Mouse (Mus musculus): ENCODE data around the gene Tkfc. TPM values are rescaled to one million over a fixed set of nuclear protein-coding genes. Genes with fewer than 3 reads are reported as not detected.

The Tkfc gene
- polyA plus RNA-seq, 1 experiment from 2014 or later, result 16.2 TPM

GRCm38 (mm10) chr19:10583550-10584146, 21.8 kb downstream of the Tkfc start:
- Histone ChIP-seq H3K4me3 (no peak overlapping the region), H3K9ac (no peak overlapping the region), H3K36me3 (peaks cover 5% of the 10 kb centered on the region; the same call in 1 of the 2 replicates), H3K4me1 (peaks cover 3% of the 10 kb centered on the region; the same call in 1 of the 2 replicates), H3K9me3 (no peaks in the 10 kb centered on the region), H3K4me2 (no peak overlapping the region), H3K27ac (no peak overlapping the region), H3K27me3 (no peaks in the 10 kb centered on the region)
- 54% methylated on average over 7 of the region's 7 CpGs for WGBS
- no peak for ATAC-seq (ENCODE audit: borderline replicate concordance, extremely low read depth, low FRiP score, low TSS enrichment)

DNA sequence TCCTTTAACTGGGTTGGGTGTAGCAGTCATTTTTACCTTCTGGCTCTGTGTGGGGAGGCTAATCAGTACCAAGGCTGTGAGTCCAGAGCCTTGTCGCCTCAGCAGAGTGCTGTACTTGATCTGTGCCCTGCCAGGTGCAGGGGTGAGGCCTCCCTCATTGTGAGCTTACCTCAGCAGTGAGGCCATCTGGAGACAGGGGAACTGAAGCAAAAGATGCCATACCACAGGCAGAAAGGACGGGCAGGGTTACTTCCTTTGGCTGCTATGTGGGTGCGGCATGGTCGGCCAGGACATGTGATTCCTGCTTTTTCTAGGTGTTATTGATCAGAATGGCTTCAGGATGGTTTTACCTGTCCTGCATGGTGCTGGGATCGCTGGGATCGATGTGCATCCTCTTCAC, 23.5 kb downstream of the Tkfc start:
- WGBS, result 76% methylated on average over 6 of the region's 6 CpGs
- H3K4me1 ChIP-seq, result peaks cover 8% of the 10 kb centered on the region; the same call in 1 of the 2 replicates
- H3K36me3 ChIP-seq, result no peaks in the 10 kb centered on the region
- H3K4me2 ChIP-seq, result no peak overlapping the region
- H3K9me3 ChIP-seq, result no peaks in the 10 kb centered on the region
- H3K27me3 ChIP-seq, result no peaks in the 10 kb centered on the region
- no peak for ATAC-seq (ENCODE audit: borderline replicate concordance, extremely low read depth, low FRiP score, low TSS enrichment)
- H3K9ac ChIP-seq, result no peak overlapping the region
- H3K27ac ChIP-seq, result no peak overlapping the region
- H3K4me3 ChIP-seq, result no peak overlapping the region

GRCm38 (mm10) chr19:10580761-10581160, 24.7 kb downstream of the Tkfc start:
- 72% methylated on average over 3 of the region's 3 CpGs for WGBS
- no peak for ATAC-seq (ENCODE audit: borderline replicate concordance, extremely low read depth, low FRiP score, low TSS enrichment)
- H3K27ac ChIP-seq, result no peak overlapping the region
- peaks cover 15% of the 10 kb centered on the region; the same call in 1 of the 2 replicates for H3K4me1 ChIP-seq
- H3K4me2 ChIP-seq, result no peak overlapping the region
- no peaks in the 10 kb centered on the region for H3K9me3 ChIP-seq
- H3K9ac ChIP-seq, result no peak overlapping the region
- no peaks in the 10 kb centered on the region for H3K36me3 ChIP-seq
- H3K4me3 ChIP-seq, result no peak overlapping the region
- H3K27me3 ChIP-seq, result no peaks in the 10 kb centered on the region

- no peaks in the 10 kb centered on the region for H3K27me3 ChIP-seq
- H3K27ac ChIP-seq, result no peak overlapping the region
- H3K4me1 ChIP-seq, result peaks cover 16% of the 10 kb centered on the region; the same call in 1 of the 2 replicates
- H3K4me3 ChIP-seq, result no peak overlapping the region
- no peak for ATAC-seq (ENCODE audit: borderline replicate concordance, extremely low read depth, low FRiP score, low TSS enrichment)
- peaks cover 1% of the 10 kb centered on the region for H3K36me3 ChIP-seq
- WGBS, result 72% methylated on average over 3 of the region's 3 CpGs
- H3K9me3 ChIP-seq, result no peaks in the 10 kb centered on the region
- H3K4me2 ChIP-seq, result no peak overlapping the region
- no peak overlapping the region for H3K9ac ChIP-seq
Measured at GRCm38 (mm10) chr19:10580102-10580501, 25.4 kb downstream of the Tkfc start.

DNA sequence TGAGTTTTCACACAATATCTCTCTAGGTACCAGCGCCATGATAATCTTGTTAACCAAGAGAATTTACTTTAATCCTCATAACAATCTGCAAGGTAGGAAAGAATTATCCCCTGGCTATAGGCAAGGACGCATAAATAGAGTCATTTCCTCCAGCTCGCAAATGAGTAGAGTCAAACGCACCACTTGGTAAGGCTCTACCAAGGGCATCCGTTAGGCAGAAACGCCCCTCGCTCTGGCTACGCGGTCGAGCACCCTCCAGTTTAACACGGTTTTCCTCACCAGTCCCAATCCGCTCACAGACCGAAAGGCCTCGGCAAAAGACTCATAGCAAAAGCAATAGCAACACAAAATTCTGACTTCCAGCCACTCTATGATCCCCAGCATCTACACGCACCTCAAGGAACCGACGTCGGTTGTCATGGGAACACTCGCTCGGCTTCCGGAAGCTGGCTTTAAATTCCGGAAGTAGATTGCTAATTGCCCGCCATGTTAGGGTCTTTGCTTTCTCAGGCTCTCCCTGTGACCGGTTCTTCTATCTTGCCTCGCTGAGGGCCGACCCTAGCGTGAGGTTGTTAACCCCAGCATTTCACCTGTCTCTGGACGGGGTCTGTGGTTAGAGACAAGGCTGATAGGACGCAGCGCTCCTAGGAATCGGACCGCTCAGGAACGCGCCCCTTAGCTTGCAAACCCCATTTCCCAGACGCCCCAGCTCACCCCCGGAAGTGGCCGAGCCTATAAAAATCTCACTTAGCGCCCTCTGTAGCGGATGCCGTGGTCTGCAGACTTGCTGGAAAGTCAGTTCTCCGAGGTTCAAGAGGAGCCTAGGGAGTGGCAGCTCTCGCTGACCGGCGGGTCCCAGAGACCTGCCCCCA, 28.5 kb downstream of the Tkfc start, which contains the start of the genes Cyb561a3 and Tmem138:
Gene Cyb561a3 (plus strand): TSS at position 483 of the 872 bp plus-strand sequence.
Gene Tmem138 (minus strand): TSS at position 673 of the 872 bp plus-strand sequence.
- H3K27ac ChIP-seq, result peak within 1 kb of the TSS; percentile 91
- ATAC-seq (ENCODE audit: borderline replicate concordance, extremely low read depth, low FRiP score, low TSS enrichment), result peak; percentile 92
- peak within 1 kb of the TSS; percentile 71 for H3K4me2 ChIP-seq
- peaks cover 28% of the 10 kb centered on the region for H3K36me3 ChIP-seq
- peak within 1 kb of the TSS; percentile 58 for H3K4me3 ChIP-seq
- no peaks in the 10 kb centered on the region for H3K9me3 ChIP-seq
- peak within 1 kb of the TSS; percentile 61 for H3K9ac ChIP-seq
- under 1% methylated on average over 44 of the region's 44 CpGs for WGBS
- H3K27me3 ChIP-seq, result no peaks in the 10 kb centered on the region
- peaks cover 16% of the 10 kb centered on the region; the same call in 1 of the 2 replicates for H3K4me1 ChIP-seq

DNA sequence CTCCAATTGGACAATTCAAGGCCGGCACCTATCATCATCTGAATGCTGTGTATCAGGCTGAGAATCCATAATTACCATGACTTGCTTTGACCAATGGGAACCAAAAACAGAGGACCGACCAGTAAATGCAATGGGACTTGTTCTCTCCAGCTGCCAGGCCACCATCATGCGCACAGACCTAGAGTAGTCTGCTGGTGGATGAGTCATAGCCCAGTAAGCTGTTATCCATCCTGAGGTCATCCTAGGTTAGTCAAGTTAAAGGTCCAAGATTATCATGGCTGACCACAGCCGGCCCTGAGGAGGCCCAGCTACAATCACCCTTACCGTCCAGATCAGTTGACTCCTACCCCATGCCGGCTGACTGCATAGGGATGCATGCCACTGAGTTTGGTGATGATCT, 35.8 kb downstream of the Tkfc start:
- H3K36me3 ChIP-seq, result peaks cover 31% of the 10 kb centered on the region
- H3K4me3 ChIP-seq, result no peak overlapping the region
- 92% methylated on average over 6 of the region's 6 CpGs for WGBS
- no peak overlapping the region for H3K27ac ChIP-seq
- no peak overlapping the region for H3K9ac ChIP-seq
- no peaks in the 10 kb centered on the region for H3K27me3 ChIP-seq
- H3K9me3 ChIP-seq, result no peaks in the 10 kb centered on the region
- no peaks in the 10 kb centered on the region for H3K4me1 ChIP-seq
- ATAC-seq (ENCODE audit: borderline replicate concordance, extremely low read depth, low FRiP score, low TSS enrichment), result no peak
- H3K4me2 ChIP-seq, result no peak overlapping the region

- no peak for ATAC-seq (ENCODE audit: borderline replicate concordance, extremely low read depth, low FRiP score, low TSS enrichment)
- Histone ChIP-seq H3K27me3 (no peaks in the 10 kb centered on the region), H3K4me2 (no peak overlapping the region), H3K9me3 (no peaks in the 10 kb centered on the region), H3K4me1 (0 out of 2 replicates have a peak, but pooled peaks cover 4% of the 10 kb centered on the region), H3K4me3 (no peak overlapping the region), H3K36me3 (no peaks in the 10 kb centered on the region), H3K9ac (no peak overlapping the region), H3K27ac (no peak overlapping the region)
- 51% methylated on average over 4 of the region's 4 CpGs for WGBS
Measured at GRCm38 (mm10) chr19:10565217-10565616, 40.2 kb downstream of the Tkfc start.

- WGBS, result 73% methylated on average over 6 of the region's 6 CpGs
- H3K9ac ChIP-seq, result no peak overlapping the region
Measured at GRCm38 (mm10) chr19:10564278-10564677, 41.2 kb downstream of the Tkfc start.

GRCm38 (mm10) chr19:10562351-10562750, 43.1 kb downstream of the Tkfc start:
- ATAC-seq (ENCODE audit: borderline replicate concordance, extremely low read depth, low FRiP score, low TSS enrichment), result no peak
- H3K4me1 ChIP-seq, result 0 out of 2 replicates have a peak, but pooled peaks cover 4% of the 10 kb centered on the region
- peak overlapping the region; percentile 66; the same call in 1 of the 2 replicates for H3K27ac ChIP-seq
- WGBS, result 53% methylated on average over 5 of the region's 5 CpGs
- H3K4me2 ChIP-seq, result no peak overlapping the region
- no peak overlapping the region for H3K4me3 ChIP-seq
- no peaks in the 10 kb centered on the region for H3K27me3 ChIP-seq
- no peaks in the 10 kb centered on the region for H3K36me3 ChIP-seq
- no peaks in the 10 kb centered on the region for H3K9me3 ChIP-seq
- no peak overlapping the region for H3K9ac ChIP-seq

More at GRCm38 (mm10) chr19:10564278-10564677, 41.2 kb downstream of the Tkfc start:
- Histone ChIP-seq H3K4me2 (no peak overlapping the region), H3K27ac (no peak overlapping the region), H3K27me3 (no peaks in the 10 kb centered on the region), H3K4me3 (no peak overlapping the region), H3K36me3 (no peaks in the 10 kb centered on the region), H3K9me3 (no peaks in the 10 kb centered on the region), H3K4me1 (0 out of 2 replicates have a peak, but pooled peaks cover 4% of the 10 kb centered on the region)
- no peak for ATAC-seq (ENCODE audit: borderline replicate concordance, extremely low read depth, low FRiP score, low TSS enrichment)

DNA sequence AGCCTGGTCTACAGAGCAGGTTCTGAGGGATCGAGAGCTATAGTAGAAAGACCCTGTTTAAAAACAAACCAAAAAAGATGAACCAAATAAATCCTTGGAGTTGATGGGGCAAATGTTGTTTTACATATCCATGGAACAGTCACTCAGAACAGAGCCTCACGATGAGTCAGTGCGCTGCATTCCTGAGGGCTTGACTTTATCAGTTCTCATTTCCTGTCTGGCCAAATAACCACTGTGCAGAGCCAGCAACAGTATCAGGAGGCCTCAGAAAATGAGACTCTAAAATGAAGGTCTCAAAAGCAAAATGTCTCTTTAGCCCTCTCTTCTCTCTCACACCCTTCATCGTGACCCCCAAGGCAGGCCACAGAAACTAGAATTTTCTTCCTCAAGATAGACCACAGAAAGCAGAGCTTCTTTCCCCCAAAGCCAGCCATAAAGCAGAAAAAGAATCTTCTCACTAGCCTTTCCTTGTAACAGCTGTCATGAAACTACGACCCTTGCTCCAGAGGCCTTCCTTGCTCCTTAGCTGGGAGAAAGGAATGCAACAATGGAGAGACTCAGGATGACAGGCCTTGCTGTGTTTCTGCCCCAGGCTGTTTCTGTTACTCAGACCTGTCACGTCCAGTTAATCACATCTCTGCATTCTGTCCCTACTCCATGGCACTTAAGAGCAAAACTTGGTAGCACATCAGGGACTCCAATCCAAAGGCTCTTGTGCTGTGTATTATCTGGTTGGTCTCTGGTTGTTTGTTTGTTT, 43.7 kb downstream of the Tkfc start:
- no peaks in the 10 kb centered on the region for H3K9me3 ChIP-seq
- no peaks in the 10 kb centered on the region for H3K27me3 ChIP-seq
- H3K36me3 ChIP-seq, result no peaks in the 10 kb centered on the region
- no peak overlapping the region for H3K4me3 ChIP-seq
- WGBS, result 40% methylated on average over 6 of the region's 6 CpGs
- no peak overlapping the region for H3K9ac ChIP-seq
- peak overlapping the region; percentile 66 for H3K27ac ChIP-seq
- no peak overlapping the region for H3K4me2 ChIP-seq
- H3K4me1 ChIP-seq, result 0 out of 2 replicates have a peak, but pooled peaks cover 4% of the 10 kb centered on the region
- ATAC-seq (ENCODE audit: borderline replicate concordance, extremely low read depth, low FRiP score, low TSS enrichment), result peak; percentile 81; the same call in 1 of the 2 replicates

- Histone ChIP-seq H3K27me3 (no peaks in the 10 kb centered on the region), H3K4me1 (peaks cover 9% of the 10 kb centered on the region; the same call in 1 of the 2 replicates), H3K9ac (no peak overlapping the region), H3K36me3 (no peaks in the 10 kb centered on the region), H3K9me3 (no peaks in the 10 kb centered on the region), H3K4me2 (no peak overlapping the region), H3K27ac (no peak overlapping the region), H3K4me3 (no peak overlapping the region)
- no peak for ATAC-seq (ENCODE audit: borderline replicate concordance, extremely low read depth, low FRiP score, low TSS enrichment)
- WGBS, result 40% methylated on average over 5 of the region's 5 CpGs
Measured at GRCm38 (mm10) chr19:10560108-10560507, 45.3 kb downstream of the Tkfc start.

Data from lung, embryonic 15.5 days (tissue).